Mouse (Mus musculus) myocyte (in vitro differentiated cells): Measurements from ENCODE around the gene Ercc8.

Experiments used
- CEBPB ChIP-seq: IDR thresholded peaks from 2 replicates; pipeline ENCODE4 v1.6.1; 2011; ENCODE audit warnings: mild to moderate bottlenecking, moderate library complexity; ENCODE audit not compliant: poor library complexity, insufficient read depth, severe bottlenecking
- E2F4 ChIP-seq: IDR thresholded peaks from one replicate; pipeline ENCODE4 v1.6.1; 2011; ENCODE audit warnings: mild to moderate bottlenecking, control low read depth, moderate library complexity; ENCODE audit not compliant: insufficient read depth
- MAX ChIP-seq: IDR thresholded peaks from one replicate; pipeline ENCODE4 v1.6.1; 2011; ENCODE audit warnings: low read depth, mild to moderate bottlenecking, control low read depth
- MYOD1 ChIP-seq, 3 experiments: IDR thresholded peaks; one replicate each; pipeline ENCODE4 v1.6.1; 2011; ENCODE audit warnings: control low read depth in 2 of 3, low read depth in 2 of 3, mild to moderate bottlenecking in 2 of 3, moderate library complexity in 1 of 3; ENCODE audit not compliant: insufficient read length in 2 of 3, control insufficient read depth in 1 of 3
- MYOG ChIP-seq, 3 experiments: IDR thresholded peaks; one replicate each; pipeline ENCODE4 v1.6.1; 2011; ENCODE audit warnings: control low read depth in 2 of 3, low read depth in 2 of 3, mild to moderate bottlenecking in 2 of 3; ENCODE audit not compliant: insufficient read length in 2 of 3, control insufficient read depth in 1 of 3, insufficient read depth in 1 of 3
- POLR2A ChIP-seq: IDR thresholded peaks from one replicate; pipeline ENCODE4 v1.6.1; 2011; ENCODE audit warnings: low read depth, mild to moderate bottlenecking, control low read depth, moderate library complexity; ENCODE audit not compliant: insufficient read length
- POLR2AphosphoS2 ChIP-seq: IDR thresholded peaks from one replicate; pipeline ENCODE4 v1.6.1; 2011; ENCODE audit warnings: low read depth, control low read depth; ENCODE audit not compliant: insufficient read length
- SRF ChIP-seq: IDR thresholded peaks from one replicate; pipeline ENCODE4 v1.6.1; 2011; ENCODE audit warnings: low read depth; ENCODE audit not compliant: control insufficient read depth, insufficient read length
- TCF3 ChIP-seq: IDR thresholded peaks from one replicate; pipeline ENCODE4 v1.6.1; 2011; ENCODE audit warnings: low read depth, control low read depth; ENCODE audit not compliant: insufficient read length
- USF1 ChIP-seq: IDR thresholded peaks from one replicate; pipeline ENCODE4 v1.6.1; 2011; ENCODE audit warnings: low read depth, mild to moderate bottlenecking, control low read depth, moderate library complexity

- TF ChIP-seq USF1 = no peak
- no peak for TF ChIP-seq TCF3
- no peak for TF ChIP-seq MAX
- TF ChIP-seq CEBPB = no peak
- no peak for TF ChIP-seq E2F4
- TF ChIP-seq POLR2A = no peak
- no peak for TF ChIP-seq POLR2AphosphoS2
- TF ChIP-seq MYOG (IDR thresholded peaks at IDR 0.05; ENCODE audit: control insufficient read depth in 1 of 3, insufficient read depth in 1 of 3, insufficient read length in 2 of 3, low read depth in 2 of 3) = no peak
- no peak for TF ChIP-seq SRF
- no peak for TF ChIP-seq MYOD1 (IDR thresholded peaks at IDR 0.05; ENCODE audit: control insufficient read depth in 1 of 3, insufficient read length in 2 of 3, low read depth in 2 of 3)
These were observed 20.0 kb upstream of the Ercc8 start for GRCm38 (mm10) chr13:108138403-108138977.
